Mouse (Mus musculus) midbrain, embryonic 16.5 days (tissue): ENCODE measurements at regions not wholly inside any gene's neighbourhood (a gene's known extent, or its start where the extent isn't known, plus 50 kb on each side); places are given as distances from the start of the nearest gene placed in this dataset.

Experiments used
- ATAC-seq: fragments of 200-750 bp; cut with Nextera tagmentation; 2 replicates; pipeline ENCODE4 v1.8.0; 2017; ENCODE audit warnings: moderate TSS enrichment
- H3K27ac ChIP-seq: fragments of 300-500 bp; sonication (generic); 2 replicates; pipeline ENCODE4 v1.5.1; 2014; ENCODE audit warnings: mild to moderate bottlenecking, low read length, mixed read lengths
- H3K27me3 ChIP-seq: fragments of 300-500 bp; sonication (generic); 2 replicates; pipeline ENCODE4 v1.6.1; 2014; ENCODE audit warnings: low read depth, low read length, mixed read lengths; ENCODE audit not compliant: control insufficient read depth, insufficient read depth
- H3K36me3 ChIP-seq: fragments of 300-500 bp; sonication (generic); 2 replicates; pipeline ENCODE4 v1.6.1; 2014; ENCODE audit warnings: mild to moderate bottlenecking, low read length, moderate library complexity, mixed read lengths; ENCODE audit not compliant: control insufficient read depth, insufficient read depth
- H3K4me1 ChIP-seq: fragments of 300-500 bp; sonication (generic); 2 replicates; pipeline ENCODE4 v1.6.1; 2014; ENCODE audit warnings: mild to moderate bottlenecking, low read length, mixed read lengths; ENCODE audit not compliant: control insufficient read depth, insufficient read depth
- H3K4me2 ChIP-seq: fragments of 300-500 bp; sonication (generic); 2 replicates; pipeline ENCODE4 v1.6.1; 2014; ENCODE audit warnings: mild to moderate bottlenecking, low read length, mixed read lengths
- H3K4me3 ChIP-seq: fragments of 300-500 bp; sonication (generic); 2 replicates; pipeline ENCODE4 v1.5.1; 2014; ENCODE audit warnings: low read depth, mild to moderate bottlenecking, low read length, moderate library complexity, mixed read lengths
- H3K9ac ChIP-seq: fragments of 300-500 bp; sonication (generic); 2 replicates; pipeline ENCODE4 v1.6.1; 2014; ENCODE audit warnings: low read depth, low read length, mixed read lengths
- H3K9me3 ChIP-seq: fragments of 300-500 bp; sonication (generic); replicated peaks from 2 replicates; pipeline ENCODE4 v1.6.1; 2014; ENCODE audit warnings: mild to moderate bottlenecking, low read length, mixed read lengths; ENCODE audit not compliant: control insufficient read depth, poor library complexity, severe bottlenecking
- WGBS: fragments of 180-500 bp; shearing (Covaris S2); extraction: QIAGEN DNeasy Blood & Tissue Kit; methylation state at CpG from one replicate; pipeline ENCODE4 v1.1.7; 2014; 5-methylcytosine and 5-hydroxymethylcytosine counted together

GRCm38 (mm10) chr2:64860113-64860512 lies 164.7 kb downstream of the Grb14 start:
- ATAC-seq, result no peak

GRCm38 (mm10) chr2:64853918-64854317 lies 170.9 kb downstream of the Grb14 start:
- H3K9ac ChIP-seq, result no peak overlapping the region
- no peaks in the 10 kb centered on the region for H3K4me1 ChIP-seq
- H3K4me2 ChIP-seq, result peak overlapping the region; percentile 40
- H3K27ac ChIP-seq, result no peak overlapping the region
- no peaks in the 10 kb centered on the region for H3K9me3 ChIP-seq
- WGBS, result 14% methylated on average over 7 of the region's 7 CpGs
- no peaks in the 10 kb centered on the region for H3K27me3 ChIP-seq
- ATAC-seq, result no peak
- peak overlapping the region; percentile 17; the same call in 1 of the 2 replicates for H3K4me3 ChIP-seq
- H3K36me3 ChIP-seq, result no peaks in the 10 kb centered on the region

More at GRCm38 (mm10) chr2:64860113-64860512, 164.7 kb downstream of the Grb14 start:
- H3K9ac ChIP-seq, result no peak overlapping the region
- peaks cover 5% of the 10 kb centered on the region; the same call in 1 of the 2 replicates for H3K4me1 ChIP-seq
- WGBS, result 44% methylated on average over 2 of the region's 2 CpGs
- no peaks in the 10 kb centered on the region for H3K9me3 ChIP-seq
- H3K27me3 ChIP-seq, result no peaks in the 10 kb centered on the region
- H3K27ac ChIP-seq, result no peak overlapping the region
- no peak overlapping the region for H3K4me2 ChIP-seq
- no peak overlapping the region for H3K4me3 ChIP-seq
- H3K36me3 ChIP-seq, result no peaks in the 10 kb centered on the region

DNA sequence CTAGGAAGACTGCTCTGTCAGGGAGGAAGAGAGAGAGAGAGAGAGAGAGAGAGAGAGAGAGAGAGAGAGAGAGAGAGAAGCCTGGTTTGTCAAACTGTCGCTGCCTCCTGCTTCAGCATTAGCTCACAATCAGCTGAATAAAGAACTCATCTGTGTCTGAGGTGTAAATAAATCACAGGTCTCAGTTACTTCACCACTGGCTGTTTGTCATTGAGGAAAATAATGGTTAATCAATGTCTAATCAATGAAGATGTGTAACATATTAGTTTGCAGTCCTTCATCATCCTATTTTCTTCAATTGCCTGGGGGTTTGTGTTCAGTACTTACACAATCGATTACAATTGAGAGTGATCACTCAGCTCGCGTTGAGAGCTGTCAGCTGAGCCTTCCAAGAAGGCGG lies 171.9 kb downstream of the Grb14 start:
- no peaks in the 10 kb centered on the region for H3K4me1 ChIP-seq
- no peaks in the 10 kb centered on the region for H3K36me3 ChIP-seq
- H3K27me3 ChIP-seq, result no peaks in the 10 kb centered on the region
- 32% methylated on average over 5 of the region's 5 CpGs for WGBS
- H3K27ac ChIP-seq, result no peak overlapping the region
- no peak overlapping the region for H3K4me3 ChIP-seq
- peak overlapping the region; percentile 40 for H3K4me2 ChIP-seq
- H3K9me3 ChIP-seq, result no peaks in the 10 kb centered on the region
- ATAC-seq, result no peak
- no peak overlapping the region for H3K9ac ChIP-seq

GRCm38 (mm10) chr2:64851096-64851495 lies 173.7 kb downstream of the Grb14 start:
- no peak for ATAC-seq
- no peaks in the 10 kb centered on the region for H3K36me3 ChIP-seq
- H3K9ac ChIP-seq, result no peak overlapping the region
- 54% methylated on average over 4 of the region's 4 CpGs for WGBS
- no peak overlapping the region for H3K4me3 ChIP-seq
- no peaks in the 10 kb centered on the region for H3K4me1 ChIP-seq
- no peak overlapping the region for H3K4me2 ChIP-seq
- no peak overlapping the region for H3K27ac ChIP-seq
- no peaks in the 10 kb centered on the region for H3K9me3 ChIP-seq
- H3K27me3 ChIP-seq, result no peaks in the 10 kb centered on the region

DNA sequence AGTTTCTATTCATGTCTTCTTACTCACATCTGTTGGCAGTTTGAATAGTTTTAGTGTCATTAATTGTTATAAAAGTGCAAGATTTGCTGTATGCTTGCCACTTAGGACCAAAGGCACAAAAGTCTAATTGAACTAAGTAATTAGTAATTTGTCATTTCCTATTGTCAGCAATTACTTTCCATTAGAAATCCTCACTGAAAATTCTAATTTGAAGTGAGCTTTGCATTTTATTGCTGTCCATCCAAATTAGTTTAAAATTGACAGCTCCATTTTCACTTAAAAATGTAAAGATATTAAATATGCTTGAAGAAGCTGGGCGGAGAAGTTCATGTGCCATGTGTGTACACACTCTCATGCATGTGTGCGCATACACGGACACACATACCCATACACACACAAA lies 174.1 kb downstream of the Grb14 start:
- H3K36me3 ChIP-seq, result no peaks in the 10 kb centered on the region
- H3K9me3 ChIP-seq, result no peaks in the 10 kb centered on the region
- WGBS, result 93% methylated on average over 3 of the region's 3 CpGs
- H3K27me3 ChIP-seq, result no peaks in the 10 kb centered on the region
- H3K4me3 ChIP-seq, result no peak overlapping the region
- no peak overlapping the region for H3K27ac ChIP-seq
- ATAC-seq, result no peak
- H3K9ac ChIP-seq, result no peak overlapping the region
- H3K4me2 ChIP-seq, result no peak overlapping the region
- H3K4me1 ChIP-seq, result no peaks in the 10 kb centered on the region

DNA sequence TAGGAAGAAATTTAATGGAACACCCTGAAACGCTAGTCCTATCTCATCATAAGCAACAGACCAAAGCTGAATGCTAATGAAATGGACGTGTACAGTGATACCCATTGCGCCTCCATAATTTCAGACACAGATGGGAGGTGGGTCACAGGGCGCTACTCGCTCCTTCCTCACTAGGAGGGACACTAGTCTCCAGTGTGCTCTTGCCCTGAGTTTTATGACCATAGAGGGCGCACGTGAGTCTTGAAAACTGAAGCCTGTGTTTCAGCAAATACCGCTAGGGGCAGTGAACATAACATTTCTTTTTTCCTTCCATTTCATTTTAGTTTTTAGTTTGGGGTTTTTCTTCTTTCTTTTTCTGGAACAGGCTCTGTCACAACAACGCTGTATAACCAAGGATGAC lies 200.3 kb downstream of the Grb14 start:
- Histone ChIP-seq H3K27me3 (no peaks in the 10 kb centered on the region), H3K4me2 (no peak overlapping the region), H3K27ac (no peak overlapping the region), H3K36me3 (no peaks in the 10 kb centered on the region), H3K4me1 (no peaks in the 10 kb centered on the region), H3K9me3 (no peaks in the 10 kb centered on the region), H3K9ac (no peak overlapping the region), H3K4me3 (no peak overlapping the region)
- ATAC-seq, result no peak
- WGBS, result 66% methylated on average over 9 of the region's 9 CpGs

- 12% methylated on average over 7 of the region's 7 CpGs for WGBS
- H3K4me1 ChIP-seq, result no peaks in the 10 kb centered on the region
Measured at GRCm38 (mm10) chr2:64823905-64824304, 200.9 kb downstream of the Grb14 start.

GRCm38 (mm10) chr2:64823074-64823473 lies 201.7 kb downstream of the Grb14 start:
- no peaks in the 10 kb centered on the region for H3K36me3 ChIP-seq
- H3K4me3 ChIP-seq, result no peak overlapping the region
- H3K4me1 ChIP-seq, result no peaks in the 10 kb centered on the region
- H3K27ac ChIP-seq, result no peak overlapping the region
- WGBS, result 31% methylated on average over 6 of the region's 6 CpGs
- H3K9ac ChIP-seq, result no peak overlapping the region
- H3K9me3 ChIP-seq, result no peaks in the 10 kb centered on the region
- no peaks in the 10 kb centered on the region for H3K27me3 ChIP-seq
- H3K4me2 ChIP-seq, result no peak overlapping the region
- no peak for ATAC-seq

More at GRCm38 (mm10) chr2:64823905-64824304, 200.9 kb downstream of the Grb14 start:
- Histone ChIP-seq H3K9ac (no peak overlapping the region), H3K27me3 (no peaks in the 10 kb centered on the region), H3K36me3 (no peaks in the 10 kb centered on the region), H3K9me3 (no peaks in the 10 kb centered on the region), H3K4me2 (no peak overlapping the region), H3K4me3 (no peak overlapping the region), H3K27ac (no peak overlapping the region)
- no peak for ATAC-seq

DNA sequence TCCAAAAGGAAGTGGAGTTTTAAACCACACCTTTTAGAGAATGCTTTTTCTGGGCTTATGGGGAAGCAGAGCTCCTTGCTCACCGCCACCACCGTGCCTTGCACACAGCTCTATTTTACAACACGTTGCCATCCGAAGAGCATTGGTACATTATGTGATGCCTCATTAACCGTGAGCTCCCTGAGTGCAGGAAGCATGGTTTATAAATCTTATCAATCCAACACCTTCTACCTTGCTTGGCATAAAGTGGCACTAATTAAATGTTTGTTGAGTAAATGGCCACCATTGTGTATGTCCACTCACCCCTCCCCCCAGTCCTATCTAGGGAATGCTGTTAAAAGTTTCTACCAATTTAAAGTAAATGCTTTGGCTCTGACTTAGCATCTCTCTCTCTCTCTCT lies 206.6 kb downstream of the Grb14 start:
- Histone ChIP-seq H3K27ac (no peak overlapping the region), H3K4me1 (no peaks in the 10 kb centered on the region), H3K9ac (no peak overlapping the region), H3K4me2 (no peak overlapping the region), H3K9me3 (no peaks in the 10 kb centered on the region), H3K27me3 (no peaks in the 10 kb centered on the region), H3K36me3 (no peaks in the 10 kb centered on the region), H3K4me3 (no peak overlapping the region)
- WGBS, result 78% methylated on average over 5 of the region's 5 CpGs
- ATAC-seq, result no peak
